Mouse (Mus musculus) testis, adult 2 months (tissue): ENCODE measurements at regions not wholly inside any gene's neighbourhood (a gene's known extent, or its start where the extent isn't known, plus 50 kb on each side); places are given as distances from the start of the nearest gene placed in this dataset.

Experiments
- H3K27ac ChIP-seq: fragments of 200-500 bp; 2 replicates; pipeline ENCODE4 v1.5.1; 2012; ENCODE audit warnings: low read depth, low read length; ENCODE audit not compliant: control insufficient read depth, insufficient read depth
- H3K27me3 ChIP-seq: fragments of 200-500 bp; 2 replicates; pipeline ENCODE4 v1.6.1; 2012; ENCODE audit warnings: mild to moderate bottlenecking, low read length, moderate library complexity; ENCODE audit not compliant: control insufficient read depth, insufficient read depth
- H3K36me3 ChIP-seq: fragments of 200-500 bp; 2 replicates; pipeline ENCODE4 v1.6.1; 2012; ENCODE audit warnings: mild to moderate bottlenecking, low read length; ENCODE audit not compliant: control insufficient read depth, insufficient read depth
- H3K4me1 ChIP-seq: fragments of 200-500 bp; 2 replicates; pipeline ENCODE4 v1.6.1; 2012; ENCODE audit warnings: low read length; ENCODE audit not compliant: control insufficient read depth, insufficient read depth
- H3K4me3 ChIP-seq: fragments of 200-500 bp; 2 replicates; pipeline ENCODE4 v1.5.1; 2012; ENCODE audit warnings: low read depth, mild to moderate bottlenecking, low read length, moderate library complexity, mixed read lengths; ENCODE audit not compliant: control insufficient read depth
- CTCF ChIP-seq: fragments of 200-500 bp; IDR thresholded peaks from 2 replicates; pipeline ENCODE4 v1.5.1; 2012; ENCODE audit warnings: low read depth, mild to moderate bottlenecking, inconsistent platforms, low read length, moderate library complexity; ENCODE audit not compliant: control insufficient read depth, insufficient read depth, insufficient replicate concordance
- POLR2A ChIP-seq: fragments of 200-500 bp; IDR thresholded peaks from 2 replicates; pipeline ENCODE4 v1.6.1; 2012; ENCODE audit warnings: low read depth, mild to moderate bottlenecking, inconsistent platforms, low read length, moderate library complexity; ENCODE audit not compliant: control insufficient read depth

DNA sequence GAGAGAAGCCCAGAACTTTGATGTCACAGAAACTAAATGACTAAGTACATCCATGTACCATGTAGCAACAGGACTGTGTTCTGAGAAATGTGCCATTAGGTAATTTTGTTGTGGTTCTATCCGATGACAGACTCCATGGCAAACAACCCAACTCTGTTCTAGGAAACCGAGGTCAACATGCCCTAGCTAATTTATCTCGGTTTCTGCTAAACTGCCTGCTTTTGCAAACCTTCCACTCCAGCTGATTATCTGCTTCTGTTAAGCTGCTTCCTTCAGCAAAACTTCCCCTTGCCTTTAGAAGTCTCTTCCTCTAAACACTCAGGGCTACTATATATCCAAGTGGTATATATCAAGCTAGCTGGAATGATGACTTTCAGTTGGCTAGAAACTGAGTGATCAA lies 178.8 kb upstream of the Fer start:
- H3K4me3 ChIP-seq: no peak overlapping the region
- H3K36me3 ChIP-seq: no peaks in the 10 kb centered on the region
- no peaks in the 10 kb centered on the region for H3K27me3 ChIP-seq
- TF ChIP-seq CTCF (no peak), POLR2A (no peak)
- no peaks in the 10 kb centered on the region for H3K4me1 ChIP-seq
- no peak overlapping the region for H3K27ac ChIP-seq

- Histone ChIP-seq H3K4me1 (no peaks in the 10 kb centered on the region), H3K27me3 (no peaks in the 10 kb centered on the region), H3K4me3 (no peak overlapping the region), H3K36me3 (no peaks in the 10 kb centered on the region), H3K27ac (no peak overlapping the region)
- TF ChIP-seq CTCF (no peak), POLR2A (no peak)
These were observed 176.9 kb upstream of the Fer start for GRCm38 (mm10) chr17:63685956-63686355.

GRCm38 (mm10) chr17:63686361-63686760 lies 176.5 kb upstream of the Fer start:
- Histone ChIP-seq H3K4me1 (no peaks in the 10 kb centered on the region), H3K27me3 (no peaks in the 10 kb centered on the region), H3K27ac (no peak overlapping the region), H3K4me3 (no peak overlapping the region), H3K36me3 (no peaks in the 10 kb centered on the region)
- TF ChIP-seq POLR2A (no peak), CTCF (no peak)

DNA sequence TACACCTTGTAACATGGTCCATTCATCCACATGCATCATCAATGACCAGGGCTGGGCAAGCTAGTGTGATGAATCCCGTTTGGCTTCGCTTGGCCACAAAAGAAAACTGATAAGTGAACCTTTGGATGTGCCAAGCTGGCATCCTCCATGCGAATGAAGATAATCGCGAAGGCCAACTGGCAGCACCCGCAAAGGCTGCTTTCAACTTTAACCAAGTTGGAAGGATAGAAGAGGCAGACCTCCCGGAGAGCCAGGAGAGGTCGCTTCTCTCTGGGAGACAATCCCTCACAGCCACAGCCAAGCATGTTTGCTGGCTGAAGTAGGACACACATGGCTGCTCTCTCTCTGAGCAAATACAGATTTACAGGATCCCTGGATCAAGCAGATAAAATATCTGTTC lies 173.6 kb upstream of the Fer start:
- Histone ChIP-seq H3K27ac (no peak overlapping the region), H3K4me3 (no peak overlapping the region), H3K27me3 (no peaks in the 10 kb centered on the region), H3K4me1 (no peaks in the 10 kb centered on the region), H3K36me3 (no peaks in the 10 kb centered on the region)
- TF ChIP-seq POLR2A (no peak), CTCF (no peak)

GRCm38 (mm10) chr17:63690829-63691689 lies 171.8 kb upstream of the Fer start:
- Histone ChIP-seq H3K27me3 (no peaks in the 10 kb centered on the region), H3K4me1 (no peaks in the 10 kb centered on the region), H3K36me3 (no peaks in the 10 kb centered on the region), H3K27ac (no peak overlapping the region), H3K4me3 (no peak overlapping the region)
- TF ChIP-seq CTCF (no peak), POLR2A (no peak)

DNA sequence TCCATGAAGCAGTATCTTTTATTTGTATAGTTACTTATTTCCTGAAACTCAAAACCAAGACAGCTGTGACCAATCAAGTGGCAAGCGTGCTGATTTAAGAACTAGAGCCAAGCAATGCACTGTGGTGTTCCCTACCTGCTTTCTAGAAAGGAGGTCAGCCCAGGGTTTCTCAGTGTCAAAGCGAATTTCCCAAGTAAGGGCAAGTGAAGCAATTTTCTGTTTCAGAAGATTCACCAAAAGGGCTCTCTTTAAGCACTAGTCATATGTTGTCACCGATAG lies 171.2 kb upstream of the Fer start:
- no peak overlapping the region for H3K27ac ChIP-seq
- H3K27me3 ChIP-seq: no peaks in the 10 kb centered on the region
- TF ChIP-seq POLR2A: no peak
- TF ChIP-seq CTCF: no peak

GRCm38 (mm10) chr17:63693274-63693673 lies 169.6 kb upstream of the Fer start:
- no peaks in the 10 kb centered on the region for H3K4me1 ChIP-seq
- no peaks in the 10 kb centered on the region for H3K36me3 ChIP-seq
- H3K4me3 ChIP-seq: no peak overlapping the region
- H3K27ac ChIP-seq: no peak overlapping the region
- TF ChIP-seq CTCF: no peak
- no peak for TF ChIP-seq POLR2A
- H3K27me3 ChIP-seq: no peaks in the 10 kb centered on the region

More for the DNA sequence above, 171.2 kb upstream of the Fer start:
- Histone ChIP-seq H3K4me3 (no peak overlapping the region), H3K4me1 (no peaks in the 10 kb centered on the region), H3K36me3 (no peaks in the 10 kb centered on the region)
